Mouse (Mus musculus) gastrocnemius, postnatal 4 days (tissue): ENCODE data around the gene Zfp180. TPM values are rescaled to one million over a fixed set of nuclear protein-coding genes. Genes with fewer than 3 reads are reported as not detected.
"Not testable (repeated sequence)": the region's sequence is repeated elsewhere in the genome, so short reads cannot be mapped to it uniquely, and the experiment has no call there.

Experiments
- DNase-seq, 2 experiments: peaks; one replicate each; pipeline ENCODE4 v3.0.0; 2021 to 2022; ENCODE audit warnings: low spot score in 2 of 2, mixed read lengths in 2 of 2
- long read RNA-seq, 2 experiments: library from polyadenylated mRNA; stranded (forward); transcript quantifications; one replicate each; pipeline ENCODE4 v2.0.0; 2021
- total RNA-seq, 2 experiments: library from RNA; stranded (reverse); gene quantifications; 2 replicates each; pipeline ENCODE4 v1.2.3; 2021

Gene Zfp180
- 1 to 10 TPM; 9.1 TPM for total RNA-seq
- long read RNA-seq, experiment 1, transcript Zfp180-201 (5 exons, 3,901 nt): major isoform, 5 of 9 reads
- long read RNA-seq, experiment 1, partial matches to known transcripts: 0 of 9 reads
- long read RNA-seq, experiment 1, other reads (novel, unspliced or antisense): 3 of 9 reads
- long read RNA-seq, experiment 2, partial matches to known transcripts: 0 of 7 reads
- long read RNA-seq, experiment 2, other reads (novel, unspliced or antisense): 5 of 7 reads

- DNase-seq: peak; percentile 87 to 94
These were observed at the start of gene Zfp180 for GRCm38 (mm10) chr7:24081634-24082431. TSS of gene Zfp180 (plus strand) at chr7:24081924.

GRCm38 (mm10) chr7:24052660-24053304 lies 28.9 kb upstream of the Zfp180 start, which contains the start of gene Vmn1r183:
TSS of gene Vmn1r183 (plus strand) at chr7:24053254.
- DNase-seq: no peak

GRCm38 (mm10) chr7:24074424-24074823 lies 7.3 kb upstream of the Zfp180 start:
- not testable (repeated sequence) for DNase-seq

GRCm38 (mm10) chr7:24082457-24083235 lies 922 bp downstream of the Zfp180 start:
- DNase-seq: no peak

- DNase-seq: no peak
These were observed 5.1 kb downstream of the Zfp180 start for GRCm38 (mm10) chr7:24086871-24087270.

- DNase-seq: no peak
These were observed 5.9 kb downstream of the Zfp180 start for GRCm38 (mm10) chr7:24087485-24088125.

GRCm38 (mm10) chr7:24104403-24104802 lies 22.7 kb downstream of the Zfp180 start:
- no peak for DNase-seq

GRCm38 (mm10) chr7:24105144-24105703 lies 23.5 kb downstream of the Zfp180 start:
- DNase-seq: no peak

- DNase-seq: no peak
These were observed 29.1 kb downstream of the Zfp180 start for GRCm38 (mm10) chr7:24110839-24111238.

- no peak for DNase-seq
These were observed 30.0 kb downstream of the Zfp180 start for GRCm38 (mm10) chr7:24111772-24112155.

GRCm38 (mm10) chr7:24112156-24112856 lies 30.6 kb downstream of the Zfp180 start, which contains the start of gene Zfp112:
TSS of gene Zfp112 (plus strand) at chr7:24112314.
- peak in 1 of 2 experiments; percentile 73 for DNase-seq

GRCm38 (mm10) chr7:24113001-24113400 lies 31.3 kb downstream of the Zfp180 start:
- peak in 1 of 2 experiments; percentile 55 for DNase-seq

GRCm38 (mm10) chr7:24116655-24117054 lies 34.9 kb downstream of the Zfp180 start:
- no peak for DNase-seq

- DNase-seq: no peak
These were observed 51.8 kb downstream of the Zfp180 start for GRCm38 (mm10) chr7:24133425-24133995.

- peak; percentile 45 to 82 for DNase-seq
These were observed 52.5 kb downstream of the Zfp180 start, which contains the start of gene Zfp235 for GRCm38 (mm10) chr7:24133996-24134828. TSS of gene Zfp235 (plus strand) at chr7:24134169.

- no peak for DNase-seq
These were observed 60.8 kb downstream of the Zfp180 start for GRCm38 (mm10) chr7:24142566-24142965.

- no peak for DNase-seq
These were observed 71.5 kb downstream of the Zfp180 start for GRCm38 (mm10) chr7:24153272-24153671.
